In the genomic region with DNA sequence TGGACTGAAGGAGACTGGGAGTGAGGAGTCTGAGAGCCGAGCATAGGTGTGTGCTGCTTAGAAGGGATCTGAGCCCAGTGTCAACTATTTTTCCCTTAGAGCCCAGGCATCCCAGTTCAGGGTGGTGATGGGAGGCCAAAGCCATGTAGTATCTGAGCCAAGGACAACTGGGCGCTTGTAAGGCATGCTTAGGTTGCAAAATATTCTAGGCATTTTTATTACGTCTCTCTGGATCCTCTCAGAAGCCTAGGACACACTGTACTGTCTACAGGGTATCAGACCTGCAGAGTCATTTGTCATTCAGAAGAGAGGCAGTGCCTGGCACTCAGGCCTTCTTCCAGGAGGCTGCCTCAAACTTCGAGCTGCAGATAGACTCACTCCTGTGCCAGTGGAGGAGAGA, we compare ENCODE assay signal across 22 mouse cellular contexts. TPM values are rescaled to one million over a fixed set of nuclear protein-coding genes. Genes with fewer than 3 reads are reported as not detected.
DNase-seq lines count a peak whose midpoint lies in the region; ATAC-seq lines count a peak whose summit lies in the region.
"Had no signal": no experiment of that assay in that cellular context is flagged by ENCODE, and none has a peak within 500 bp of the region (broad histone marks: within the 10 kb centered on the region; RNA-seq: fewer than 3 reads in every experiment).

No protein-coding gene starts in this region.

- peak overlapping the region; percentile 17; the same call in 1 of the 2 replicates for H3K27ac ChIP-seq in hindbrain, embryonic 15.5 days (replicated peaks)
- H3K27ac ChIP-seq in hindbrain, embryonic 12.5 days, result no peak overlapping the region
- peak overlapping the region; percentile 61 for H3K27ac ChIP-seq in neural tube, embryonic 15.5 days (replicated peaks)
- H3K27ac ChIP-seq in embryonic facial prominence, embryonic 10.5 days (replicated peaks), result no peak overlapping the region
- H3K27ac ChIP-seq: embryonic facial prominence, embryonic 13.5 days; forebrain, embryonic 12.5 days; forebrain, embryonic 15.5 days; intestine, embryonic 15.5 days had no signal

- no peaks in the 10 kb centered on the region for H3K9me3 ChIP-seq in hindbrain, embryonic 15.5 days
- no peaks in the 10 kb centered on the region for H3K9me3 ChIP-seq in hindbrain, embryonic 12.5 days (replicated peaks)
- H3K9me3 ChIP-seq in neural tube, embryonic 15.5 days (replicated peaks), result no peaks in the 10 kb centered on the region
- no peaks in the 10 kb centered on the region for H3K9me3 ChIP-seq in embryonic facial prominence, embryonic 10.5 days
- H3K9me3 ChIP-seq: embryonic facial prominence, embryonic 13.5 days; forebrain, embryonic 12.5 days; forebrain, embryonic 15.5 days; intestine, embryonic 15.5 days had no signal

- H3K4me2 ChIP-seq in hindbrain, embryonic 15.5 days, result no peak overlapping the region
- no peak overlapping the region for H3K4me2 ChIP-seq in hindbrain, embryonic 12.5 days (replicated peaks)
- no peak overlapping the region for H3K4me2 ChIP-seq in neural tube, embryonic 15.5 days
- H3K4me2 ChIP-seq: embryonic facial prominence, embryonic 13.5 days; forebrain, embryonic 12.5 days; forebrain, embryonic 15.5 days; heart, embryonic 11.5 days; intestine, embryonic 15.5 days had no signal

- ATAC-seq in hindbrain, embryonic 15.5 days (ENCODE audit: low FRiP score, low read depth), result no peak
- no peak for ATAC-seq in hindbrain, embryonic 12.5 days (ENCODE audit: low FRiP score)
- ATAC-seq in neural tube, embryonic 15.5 days (ENCODE audit: low FRiP score), result no peak
- ATAC-seq: CD4-positive, CD25-positive, alpha-beta regulatory T cell, adult 4 months; forebrain, embryonic 15.5 days; hindbrain, embryonic 16.5 days; intestine, embryonic 15.5 days had no signal

- no peaks in the 10 kb centered on the region for H3K36me3 ChIP-seq in hindbrain, embryonic 15.5 days
- H3K36me3 ChIP-seq in hindbrain, embryonic 12.5 days, result no peaks in the 10 kb centered on the region
- H3K36me3 ChIP-seq in neural tube, embryonic 15.5 days, result no peaks in the 10 kb centered on the region
- H3K36me3 ChIP-seq in embryonic facial prominence, embryonic 10.5 days (replicated peaks), result no peaks in the 10 kb centered on the region
- H3K36me3 ChIP-seq: embryonic facial prominence, embryonic 13.5 days; forebrain, embryonic 12.5 days; forebrain, embryonic 15.5 days; intestine, embryonic 15.5 days had no signal

- peak; percentile 7 to 9 for DNase-seq in gastrocnemius, adult 8-10 months (ENCODE audit: low spot score in 2 of 2)
- no peak for DNase-seq in gastrocnemius, postnatal 4 days (ENCODE audit: low spot score in 2 of 2)
- no peak for DNase-seq in embryonic facial prominence, embryonic 10.5 days (ENCODE audit: low spot score)
- DNase-seq: adrenal gland, adult 2 months; adrenal gland, postnatal 14 days; cerebellum, adult 11 months; cerebellum, adult 2 months; cerebellum, adult 9-11 months; cerebellum, postnatal 25 days; heart, adult 11 months; kidney, adult 11 months had no signal

- H3K9ac ChIP-seq in hindbrain, embryonic 15.5 days, result no peak overlapping the region
- H3K9ac ChIP-seq in hindbrain, embryonic 12.5 days, result no peak overlapping the region
- no peak overlapping the region for H3K9ac ChIP-seq in neural tube, embryonic 15.5 days (replicated peaks)
- H3K9ac ChIP-seq: embryonic facial prominence, embryonic 13.5 days; forebrain, embryonic 12.5 days; forebrain, embryonic 15.5 days; intestine, embryonic 15.5 days had no signal

- WGBS in hindbrain, embryonic 15.5 days, result 72% methylated on average over 4 of the region's 4 CpGs
- WGBS in hindbrain, embryonic 12.5 days, result 70% methylated on average over 4 of the region's 4 CpGs
- 72% methylated on average over 4 of the region's 4 CpGs for WGBS in neural tube, embryonic 15.5 days
- 79% methylated on average over 4 of the region's 4 CpGs for WGBS in embryonic facial prominence, embryonic 10.5 days

- no peaks in the 10 kb centered on the region for H3K27me3 ChIP-seq in hindbrain, embryonic 15.5 days
- no peaks in the 10 kb centered on the region for H3K27me3 ChIP-seq in hindbrain, embryonic 12.5 days
- no peaks in the 10 kb centered on the region for H3K27me3 ChIP-seq in neural tube, embryonic 15.5 days (replicated peaks)
- 0 out of 2 replicates have a peak, but pooled peaks cover 3% of the 10 kb centered on the region for H3K27me3 ChIP-seq in embryonic facial prominence, embryonic 10.5 days (replicated peaks; ENCODE audit: low read depth, poor library complexity, severe bottlenecking)
- H3K27me3 ChIP-seq: embryonic facial prominence, embryonic 13.5 days; forebrain, embryonic 12.5 days; forebrain, embryonic 15.5 days; intestine, embryonic 15.5 days had no signal

- H3K4me1 ChIP-seq in hindbrain, embryonic 15.5 days (replicated peaks), result 0 out of 2 replicates have a peak, but pooled peaks cover 6% of the 10 kb centered on the region
- H3K4me1 ChIP-seq in hindbrain, embryonic 12.5 days, result peaks cover 3% of the 10 kb centered on the region; the same call in 1 of the 2 replicates
- H3K4me1 ChIP-seq in neural tube, embryonic 15.5 days, result peaks cover 15% of the 10 kb centered on the region
- H3K4me1 ChIP-seq in embryonic facial prominence, embryonic 10.5 days, result no peaks in the 10 kb centered on the region
- H3K4me1 ChIP-seq: embryonic facial prominence, embryonic 13.5 days; forebrain, embryonic 12.5 days; intestine, embryonic 15.5 days had no signal

- no peak overlapping the region for H3K4me3 ChIP-seq in hindbrain, embryonic 15.5 days
- H3K4me3 ChIP-seq in hindbrain, embryonic 12.5 days, result no peak overlapping the region
- no peak overlapping the region for H3K4me3 ChIP-seq in neural tube, embryonic 15.5 days (replicated peaks)
- H3K4me3 ChIP-seq in embryonic facial prominence, embryonic 10.5 days, result no peak overlapping the region
- H3K4me3 ChIP-seq: embryonic facial prominence, embryonic 13.5 days; erythroblast, embryonic 14.5 days; forebrain, embryonic 12.5 days; forebrain, embryonic 15.5 days; intestine, embryonic 15.5 days had no signal

RNA-seq across cellular contexts. Expression of a gene that starts 53.3 kb away (rescaled TPM):
- total RNA-seq in gastrocnemius, adult 8-10 months (2022), result 100 to 1,000 TPM; 122 to 152 (median 140) TPM
- 100 to 1,000 TPM; 112 to 116 TPM for total RNA-seq in gastrocnemius, postnatal 4 days (2021)
- 273 TPM in 2 replicates for polyA plus RNA-seq in hindbrain, embryonic 15.5 days (2015; fragmentation: Nextera tagmentation; extraction: Ambion mirVana)
- 262 and 266 TPM in 2 replicates for polyA plus RNA-seq in hindbrain, embryonic 12.5 days (2016; fragmentation: Nextera tagmentation; extraction: Ambion mirVana)
- polyA plus RNA-seq in neural tube, embryonic 15.5 days (2015; fragmentation: Nextera tagmentation; extraction: Ambion mirVana), result 280 and 281 TPM in 2 replicates
- 316 and 321 TPM in 2 replicates for polyA plus RNA-seq in embryonic facial prominence, embryonic 10.5 days (2016; fragmentation: Nextera tagmentation; extraction: Ambion mirVana)

Comparison
In these comparisons a context has a peak if more than half of its experiments do, and no peak if none do; other contexts are left out.
1. DNase-seq: peak in gastrocnemius, adult 8-10 months (2 of 2); none in gastrocnemius, postnatal 4 days (0 of 2) and embryonic facial prominence, embryonic 10.5 days (single experiment).
2. H3K27ac ChIP-seq: peak in hindbrain, embryonic 15.5 days (single experiment) and neural tube, embryonic 15.5 days (single experiment); none in hindbrain, embryonic 12.5 days (single experiment) and embryonic facial prominence, embryonic 10.5 days (single experiment).